Mouse (Mus musculus): ENCODE measurements around the gene Mzf1. TPM values are rescaled to one million over a fixed set of nuclear protein-coding genes. Genes with fewer than 3 reads are reported as not detected.

The Mzf1 gene
- total RNA-seq (2012; rRNA removed) = 0.46 and 0.55 TPM in 2 replicates
- total RNA-seq (2014; rRNA removed) = 0.31 and 0.34 TPM in 2 replicates
- 0.50 and 0.68 TPM in 2 replicates for polyA plus RNA-seq (2012; ENCODE audit: insufficient read length, low read depth)

- Histone ChIP-seq H3K27ac (ENCODE audit: insufficient read depth, low read depth) (no peak within 1 kb of the TSS), H3K27me3 (replicated peaks) (peaks cover 29% of the 10 kb centered on the region), H3K4me3 (replicated peaks in 1 of 3; ENCODE audit: low read depth in 2 of 3, low read length in 2 of 3, poor library complexity in 1 of 3) (peak within 1 kb of the TSS; percentile 65 to 68 (median 66)), H3K9ac (ENCODE audit: insufficient read depth, low read depth) (peak within 1 kb of the TSS; percentile 4; the same call in 1 of the 2 replicates), H3K79me2 (replicated peaks; ENCODE audit: control insufficient read depth, extremely low read depth, insufficient read depth, poor library complexity, severe bottlenecking) (no peaks in the 10 kb centered on the region), H3K9me3 (replicated peaks; ENCODE audit: low read length) (no peaks in the 10 kb centered on the region), H3K4me1 (ENCODE audit: control insufficient read depth in 1 of 2, insufficient read depth in 2 of 2) (peaks cover 0 to 10% of the 10 kb centered on the region in 2 experiments; a peak in 1 of 4 replicates), H3K36me3 (replicated peaks in 1 of 2; ENCODE audit: control insufficient read depth in 1 of 2, insufficient read depth in 1 of 2, low read length in 1 of 2) (no peaks in the 10 kb centered on the region), H3K4me2 (ENCODE audit: insufficient read depth, low read depth, poor library complexity, severe bottlenecking) (peak within 1 kb of the TSS; percentile 93)
- TF ChIP-seq MAZ (IDR thresholded peaks at IDR 0.05; ENCODE audit: low read depth, low read length) = 0 out of 2 replicates have a peak, but pooled peaks have one; percentile 17
- no peak; the same call in 1 of the 2 replicates for TF ChIP-seq ZKSCAN1 (IDR thresholded peaks at IDR 0.05; ENCODE audit: borderline replicate concordance, low read depth, low read length)
- peak; percentile 92 for TF ChIP-seq MXI1 (IDR thresholded peaks at IDR 0.05; ENCODE audit: low read depth, low read length)
- peak; percentile 86 for TF ChIP-seq NRF1 (IDR thresholded peaks at IDR 0.05; ENCODE audit: low read depth, low read length)
- no peak for TF ChIP-seq MEF2A (IDR thresholded peaks at IDR 0.05; ENCODE audit: borderline replicate concordance, low read depth, low read length)
- peak; percentile 90; the same call in 1 of the 2 replicates for TF ChIP-seq SIN3A (IDR thresholded peaks at IDR 0.05; ENCODE audit: low read length)
- TF ChIP-seq RAD21 (IDR thresholded peaks at IDR 0.05; ENCODE audit: low read depth, low read length) = no peak
- peak; percentile 81 for TF ChIP-seq MAX (IDR thresholded peaks at IDR 0.05; ENCODE audit: low read length)
- TF ChIP-seq ELF1 (IDR thresholded peaks at IDR 0.05; ENCODE audit: low read depth, low read length) = peak; percentile 61
- TF ChIP-seq POLR2A (IDR thresholded peaks at IDR 0.05; ENCODE audit: low read depth, low read length) = peak; percentile 59
- TF ChIP-seq PAX5 (IDR thresholded peaks at IDR 0.05; ENCODE audit: low read length) = no peak
- TF ChIP-seq TCF12 (IDR thresholded peaks at IDR 0.05; ENCODE audit: low read depth, low read length) = peak; percentile 51
- no peak for TF ChIP-seq EP300 (IDR thresholded peaks at IDR 0.05; ENCODE audit: low read length)
- no peak; the same call in 1 of the 2 replicates for TF ChIP-seq GABPA (IDR thresholded peaks at IDR 0.05; ENCODE audit: insufficient replicate concordance, low read depth, low read length)
- no peak for TF ChIP-seq SMC3 (IDR thresholded peaks at IDR 0.05; ENCODE audit: low read depth, low read length)
- TF ChIP-seq USF1 (IDR thresholded peaks at IDR 0.05; ENCODE audit: low read depth, low read length) = no peak
- no peak for TF ChIP-seq ZC3H11A (IDR thresholded peaks at IDR 0.05; ENCODE audit: low read depth, low read length)
- TF ChIP-seq IRF4 (IDR thresholded peaks at IDR 0.05; ENCODE audit: low read depth, low read length) = 0 out of 2 replicates have a peak, but pooled peaks have one; percentile 26
- TF ChIP-seq POLR2AphosphoS2 (IDR thresholded peaks at IDR 0.05; ENCODE audit: low read depth, low read length) = no peak
- no peak for TF ChIP-seq CHD1 (IDR thresholded peaks at IDR 0.05; ENCODE audit: low read depth, low read length)
- TF ChIP-seq UBTF (IDR thresholded peaks at IDR 0.05; ENCODE audit: low read depth, low read length) = no peak
- TF ChIP-seq MAFK (IDR thresholded peaks at IDR 0.05; ENCODE audit: insufficient replicate concordance, low read length) = no peak
- peak; percentile 89 for TF ChIP-seq HCFC1 (IDR thresholded peaks at IDR 0.05; ENCODE audit: low read depth, low read length)
- no peak for TF ChIP-seq JUN (IDR thresholded peaks at IDR 0.05; ENCODE audit: insufficient read depth, low read depth, low read length)
- peak; percentile 98 for TF ChIP-seq ZNF384 (IDR thresholded peaks at IDR 0.05; ENCODE audit: low read depth, low read length)
- 0 out of 2 replicates have a peak, but pooled peaks have one; percentile 15 for TF ChIP-seq ETS1 (conservative IDR thresholded peaks at IDR 0.05; ENCODE audit: low read depth, low read length)
- peak; percentile 61; the same call in 1 of the 2 replicates for TF ChIP-seq TBP (conservative IDR thresholded peaks at IDR 0.05; ENCODE audit: low read depth, low read length)
- no peak for TF ChIP-seq RCOR1 (conservative IDR thresholded peaks at IDR 0.05; ENCODE audit: low read depth, low read length)
- no peak for TF ChIP-seq USF2 (conservative IDR thresholded peaks at IDR 0.05; ENCODE audit: low read depth, low read length)
- peak; percentile 44; the same call in 1 of the 2 replicates for TF ChIP-seq NELFE (IDR thresholded peaks at IDR 0.05; ENCODE audit: low read depth, low read length)
- peak; percentile 87; the same call in 1 of the 2 replicates for TF ChIP-seq KAT2A (IDR thresholded peaks at IDR 0.05; ENCODE audit: insufficient replicate concordance, low read length)
- TF ChIP-seq CHD2 (IDR thresholded peaks at IDR 0.05; ENCODE audit: low read length) = peak; percentile 96
- TF ChIP-seq MYC (IDR thresholded peaks at IDR 0.05; ENCODE audit: low read depth, low read length) = peak; percentile 44; the same call in 1 of the 2 replicates
- TF ChIP-seq ZMIZ1 (IDR thresholded peaks at IDR 0.05; ENCODE audit: low read depth, low read length) = no peak; the same call in 1 of the 2 replicates
- dilution Hi-C loops (cut with MboI; ENCODE audit: extremely low pct_ligation_motif_present, extremely low pct_unique_long_range_greater_than_20kb, low sequenced_read_pairs) (no loop called here), in situ Hi-C loops (cut with MboI; ENCODE audit: low pct_ligation_motif_present, low pct_unique_long_range_greater_than_20kb, low sequenced_read_pairs) (loop anchor here (25.0 kb wide), 2 partner anchors 233 to 1258 kb away; partner anchors contain the start of genes Lig1 and Zswim9)
- peak; percentile 95 for DNase-seq (ENCODE audit: extremely low read depth)
Observed at GRCm38 (mm10) chr7:13054287-13055010, at the start of gene Mzf1. Gene Mzf1 (minus strand): TSS chr7:13054764.

Data from CH12.LX (cell line).